Mouse (Mus musculus) embryonic facial prominence, embryonic 14.5 days (tissue): ENCODE measurements around the gene Notch2. TPM values are rescaled to one million over a fixed set of nuclear protein-coding genes. Genes with fewer than 3 reads are reported as not detected.

Source experiments
- ATAC-seq: fragments of 200-750 bp; cut with Nextera tagmentation; 2 replicates; pipeline ENCODE4 v1.8.0; 2017; ENCODE audit warnings: low read depth, moderate number of reproducible peaks, moderate TSS enrichment
- DNase-seq: peaks from one replicate; pipeline ENCODE4 v3.0.0-alpha.2; 2015; ENCODE audit warnings: low spot score
- H3K27ac ChIP-seq: fragments of 300-500 bp; sonication (generic); replicated peaks from 2 replicates; pipeline ENCODE4 v1.5.1; 2014; ENCODE audit warnings: low read depth, mild to moderate bottlenecking, low read length, moderate library complexity
- H3K27me3 ChIP-seq: fragments of 300-500 bp; sonication (generic); replicated peaks from 2 replicates; pipeline ENCODE4 v1.6.1; 2014; ENCODE audit warnings: low read length; ENCODE audit not compliant: control insufficient read depth, insufficient read depth
- H3K36me3 ChIP-seq: fragments of 300-500 bp; sonication (generic); 2 replicates; pipeline ENCODE4 v1.6.1; 2014; ENCODE audit warnings: low read length, mixed read lengths; ENCODE audit not compliant: control insufficient read depth, insufficient read depth
- H3K4me1 ChIP-seq: fragments of 300-500 bp; sonication (generic); 2 replicates; pipeline ENCODE4 v1.6.1; 2014; ENCODE audit warnings: antibody characterized with exemption, low read length; ENCODE audit not compliant: control insufficient read depth, insufficient read depth
- H3K4me2 ChIP-seq: fragments of 300-500 bp; sonication (generic); 2 replicates; pipeline ENCODE4 v1.6.1; 2014; ENCODE audit warnings: low read depth, mild to moderate bottlenecking, low read length, moderate library complexity, mixed read lengths
- H3K4me3 ChIP-seq: fragments of 300-500 bp; sonication (generic); 2 replicates; pipeline ENCODE4 v1.5.1; 2014; ENCODE audit warnings: low read depth, mild to moderate bottlenecking, low read length
- H3K9ac ChIP-seq: fragments of 300-500 bp; sonication (generic); 2 replicates; pipeline ENCODE4 v1.6.1; 2014; ENCODE audit warnings: low read depth, mild to moderate bottlenecking, low read length, moderate library complexity, mixed read lengths
- H3K9me3 ChIP-seq: fragments of 300-500 bp; sonication (generic); 2 replicates; pipeline ENCODE4 v1.6.1; 2016; ENCODE audit warnings: low read length; ENCODE audit not compliant: control insufficient read depth
- WGBS: fragments of 180-500 bp; shearing (Covaris S2); extraction: QIAGEN DNeasy Blood & Tissue Kit; methylation state at CpG from one replicate; pipeline ENCODE4 v1.1.7; 2014; 5-methylcytosine and 5-hydroxymethylcytosine counted together
- polyA plus RNA-seq: library from polyadenylated mRNA; unstranded; fragments of >200 nt; fragmentation: Nextera tagmentation; extraction: Ambion mirVana; gene quantifications from 2 replicates; pipeline ENCODE4 v1.2.1, GENCODE M21; 2014

The Notch2 gene
- polyA plus RNA-seq, 1 experiment from 2014 or later, result 35.6 TPM

DNA sequence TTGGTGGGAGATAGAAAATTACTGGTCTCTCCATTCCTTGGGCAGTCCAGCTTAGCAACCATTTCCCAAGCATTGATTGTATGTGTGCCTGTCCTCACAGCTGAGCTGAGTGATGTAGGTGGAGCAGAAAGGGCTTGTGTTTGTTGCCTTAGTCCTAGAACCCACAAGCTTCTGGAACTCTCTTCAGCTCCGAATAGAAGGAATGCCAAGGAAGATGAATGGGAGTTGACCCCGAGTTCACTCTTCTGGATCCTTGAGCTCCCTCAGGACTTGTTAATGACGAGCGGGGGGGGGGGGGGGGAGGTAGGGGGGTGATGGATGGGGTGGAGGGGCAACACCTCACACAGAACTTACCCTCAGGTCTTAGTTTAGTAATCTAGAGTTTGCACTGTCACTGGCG, 25.9 kb downstream of the Notch2 start:
- no peaks in the 10 kb centered on the region for H3K27me3 ChIP-seq
- H3K9me3 ChIP-seq, result no peaks in the 10 kb centered on the region
- DNase-seq (no peak), ATAC-seq (no peak)
- WGBS, result 58% methylated on average over 3 of the region's 5 CpGs
- H3K4me2 ChIP-seq, result no peak overlapping the region
- peak overlapping the region; percentile 56 for H3K27ac ChIP-seq
- no peaks in the 10 kb centered on the region for H3K36me3 ChIP-seq
- no peak overlapping the region for H3K4me3 ChIP-seq
- H3K4me1 ChIP-seq, result peaks cover 81% of the 10 kb centered on the region
- no peak overlapping the region for H3K9ac ChIP-seq

DNA sequence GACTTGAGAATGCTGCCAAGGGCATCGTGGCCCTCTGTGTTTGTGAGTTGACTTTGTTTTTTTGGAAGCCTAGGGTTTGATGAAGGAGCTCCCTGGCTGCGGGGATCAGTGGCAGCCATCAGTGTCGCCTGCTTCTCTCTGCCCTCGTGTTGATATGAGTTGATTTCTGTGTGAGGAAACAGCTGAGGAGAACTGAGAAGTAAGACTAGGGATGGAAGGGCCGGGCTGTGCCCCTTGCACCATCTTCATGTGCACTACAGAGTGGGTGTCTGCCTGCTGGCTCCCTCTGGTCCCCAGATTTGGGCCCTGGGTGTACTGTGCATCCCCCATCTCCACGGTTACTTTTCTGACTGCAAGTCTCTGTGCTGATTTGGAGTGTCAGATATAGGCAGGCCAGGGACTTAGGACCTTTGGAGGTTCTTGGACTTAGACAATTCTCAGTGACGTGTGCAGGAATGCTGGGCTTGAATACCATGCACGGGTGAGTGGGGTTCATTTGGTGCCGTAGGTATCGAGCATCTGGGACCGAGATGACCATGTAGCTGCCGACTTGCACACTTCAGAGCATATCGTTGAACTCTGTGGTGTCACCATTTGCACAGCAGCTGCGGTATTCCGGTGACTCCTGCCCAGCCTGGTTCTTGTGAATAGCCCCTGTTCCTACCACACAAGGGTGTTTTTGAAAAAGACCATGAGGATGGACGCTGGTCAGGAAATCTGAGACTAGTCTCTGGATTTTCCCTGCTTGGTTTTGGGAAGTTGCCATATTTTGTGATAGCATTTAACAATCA, 26.5 kb downstream of the Notch2 start:
- peak overlapping the region; percentile 56; the same call in 1 of the 2 replicates for H3K27ac ChIP-seq
- no peak overlapping the region for H3K4me3 ChIP-seq
- DNase-seq, result no peak
- WGBS, result 68% methylated on average over 16 of the region's 16 CpGs
- H3K9me3 ChIP-seq, result no peaks in the 10 kb centered on the region
- H3K36me3 ChIP-seq, result no peaks in the 10 kb centered on the region
- H3K27me3 ChIP-seq, result no peaks in the 10 kb centered on the region
- peaks cover 76% of the 10 kb centered on the region for H3K4me1 ChIP-seq
- no peak overlapping the region for H3K9ac ChIP-seq
- H3K4me2 ChIP-seq, result no peak overlapping the region
- no peak for ATAC-seq

DNA sequence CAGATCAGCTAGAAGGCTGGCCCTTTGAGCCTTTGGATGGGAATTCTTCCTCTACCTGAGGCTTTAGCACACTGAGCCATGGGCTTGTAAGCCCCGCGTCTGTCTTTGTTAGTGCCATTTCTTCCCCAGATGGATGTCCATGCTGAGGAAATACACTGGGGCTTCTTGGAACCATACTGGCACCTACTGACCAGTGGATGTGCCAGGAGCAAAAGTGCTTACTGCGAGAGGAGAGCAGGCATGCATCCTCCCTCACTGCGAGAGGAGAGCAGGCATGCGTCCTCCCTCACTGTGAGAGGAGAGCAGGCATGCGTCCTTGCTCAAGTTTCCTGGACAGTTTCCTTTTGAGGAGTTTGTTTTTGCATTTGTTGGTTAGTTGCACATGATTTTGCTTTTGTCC, 27.5 kb downstream of the Notch2 start:
- peaks cover 71% of the 10 kb centered on the region for H3K4me1 ChIP-seq
- H3K27me3 ChIP-seq, result no peaks in the 10 kb centered on the region
- H3K27ac ChIP-seq, result no peak overlapping the region
- WGBS, result 82% methylated on average over 6 of the region's 6 CpGs
- H3K9ac ChIP-seq, result no peak overlapping the region
- no peaks in the 10 kb centered on the region for H3K36me3 ChIP-seq
- H3K4me2 ChIP-seq, result no peak overlapping the region
- H3K9me3 ChIP-seq, result no peaks in the 10 kb centered on the region
- ATAC-seq (no peak), DNase-seq (no peak)
- no peak overlapping the region for H3K4me3 ChIP-seq

DNA sequence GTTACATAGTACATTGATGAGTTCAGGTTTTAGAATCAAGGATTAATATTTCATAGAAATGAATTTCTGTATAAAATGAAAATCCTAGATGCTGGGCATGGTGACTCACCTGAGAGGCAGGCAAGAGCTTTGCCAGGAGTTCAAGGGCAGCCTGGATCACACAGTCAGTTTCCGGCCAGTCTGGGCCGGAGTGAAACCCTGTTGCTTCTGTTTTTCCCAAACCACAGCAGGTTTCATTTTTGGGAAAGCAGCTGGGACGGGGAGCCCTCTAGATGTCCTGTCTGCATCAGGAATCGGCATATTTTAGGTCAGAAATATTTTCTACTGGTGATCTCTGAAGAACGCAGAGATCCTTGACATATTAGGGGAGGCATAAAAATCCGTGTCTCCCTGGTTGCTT, 29.0 kb downstream of the Notch2 start:
- 26% methylated on average over 6 of the region's 6 CpGs for WGBS
- Histone ChIP-seq H3K27me3 (no peaks in the 10 kb centered on the region), H3K4me2 (peak overlapping the region; percentile 42), H3K4me1 (peaks cover 68% of the 10 kb centered on the region), H3K9me3 (no peaks in the 10 kb centered on the region), H3K4me3 (no peak overlapping the region; the same call in 1 of the 2 replicates), H3K27ac (peak overlapping the region; percentile 77), H3K9ac (0 out of 2 replicates have a peak overlapping the region, but pooled peaks have one; percentile 9), H3K36me3 (no peaks in the 10 kb centered on the region)
- DNase-seq, result no peak
- ATAC-seq, result no peak

DNA sequence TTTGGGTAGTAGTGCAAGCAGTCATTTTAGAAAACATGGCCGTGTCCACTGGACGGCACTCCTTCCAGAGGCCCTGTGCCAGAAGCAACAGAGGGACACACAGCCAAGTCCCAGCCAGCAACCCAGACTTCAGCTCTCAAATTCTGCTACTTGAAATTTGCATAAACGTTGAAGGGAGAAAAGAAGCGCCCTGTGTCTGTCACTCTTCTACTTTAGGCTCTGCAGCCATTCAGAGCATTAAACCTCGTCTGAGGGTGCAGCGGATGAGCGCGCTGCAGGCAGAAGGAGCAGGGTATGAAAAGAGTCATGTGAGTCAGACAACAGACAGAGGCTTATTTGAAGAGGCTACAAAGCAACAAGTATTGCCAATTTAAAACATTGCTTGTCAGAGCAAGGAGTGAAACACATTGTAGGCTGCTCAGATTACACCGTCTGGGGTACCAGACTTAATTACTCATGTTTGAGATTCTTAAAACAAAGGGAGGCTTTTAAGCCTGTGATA, 29.7 kb downstream of the Notch2 start:
- Histone ChIP-seq H3K4me1 (peaks cover 61% of the 10 kb centered on the region), H3K27ac (peak overlapping the region; percentile 77), H3K4me2 (peak overlapping the region; percentile 42), H3K4me3 (no peak overlapping the region), H3K9me3 (no peaks in the 10 kb centered on the region), H3K36me3 (no peaks in the 10 kb centered on the region), H3K9ac (peak overlapping the region; percentile 9), H3K27me3 (no peaks in the 10 kb centered on the region)
- DNase-seq (peak; percentile 76), ATAC-seq (peak; percentile 51; the same call in 1 of the 2 replicates)
- WGBS, result 5% methylated on average over 9 of the region's 9 CpGs

DNA sequence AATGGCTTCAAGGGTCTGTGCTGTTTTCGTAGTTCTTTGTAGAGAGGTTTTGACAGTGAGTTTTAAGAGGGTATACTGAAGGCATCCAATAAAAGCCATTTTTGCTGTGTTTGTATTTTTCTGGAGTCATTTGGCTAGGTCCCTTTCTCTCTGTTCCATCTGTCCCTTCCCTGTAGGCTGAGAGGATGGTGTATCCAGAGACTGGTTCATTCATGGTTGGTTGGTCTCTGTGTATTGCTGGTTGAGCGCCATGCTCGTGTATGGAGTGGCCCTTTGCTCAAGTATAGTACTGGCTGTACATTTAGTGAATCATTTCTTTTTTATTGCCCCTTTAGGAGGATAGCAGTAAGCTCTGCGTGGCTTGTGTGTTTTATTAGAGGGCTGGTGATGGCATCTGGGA, 30.3 kb downstream of the Notch2 start:
- Histone ChIP-seq H3K4me3 (no peak overlapping the region), H3K27me3 (no peaks in the 10 kb centered on the region), H3K4me2 (no peak overlapping the region), H3K9me3 (no peaks in the 10 kb centered on the region), H3K4me1 (peaks cover 54% of the 10 kb centered on the region), H3K36me3 (no peaks in the 10 kb centered on the region), H3K27ac (peak overlapping the region; percentile 77), H3K9ac (no peak overlapping the region; the same call in 1 of the 2 replicates)
- ATAC-seq, result no peak
- DNase-seq, result no peak
- WGBS, result 62% methylated on average over 4 of the region's 4 CpGs

- H3K27ac ChIP-seq, result no peak overlapping the region
- ATAC-seq (no peak), DNase-seq (no peak)
- no peak overlapping the region for H3K4me2 ChIP-seq
- no peak overlapping the region for H3K4me3 ChIP-seq
- peaks cover 46% of the 10 kb centered on the region for H3K4me1 ChIP-seq
- no peaks in the 10 kb centered on the region for H3K9me3 ChIP-seq
- H3K9ac ChIP-seq, result no peak overlapping the region
- H3K36me3 ChIP-seq, result 0 out of 2 replicates have a peak, but pooled peaks cover 6% of the 10 kb centered on the region
- no peaks in the 10 kb centered on the region for H3K27me3 ChIP-seq
- WGBS, result 86% methylated on average over 4 of the region's 4 CpGs
Measured at GRCm38 (mm10) chr3:98044768-98045368, 31.5 kb downstream of the Notch2 start.

- Histone ChIP-seq H3K27ac (no peak overlapping the region), H3K36me3 (0 out of 2 replicates have a peak, but pooled peaks cover 6% of the 10 kb centered on the region), H3K4me3 (no peak overlapping the region), H3K4me1 (peaks cover 48% of the 10 kb centered on the region), H3K4me2 (no peak overlapping the region), H3K9ac (no peak overlapping the region), H3K27me3 (no peaks in the 10 kb centered on the region), H3K9me3 (no peaks in the 10 kb centered on the region)
- DNase-seq (no peak), ATAC-seq (no peak)
- 64% methylated on average over 8 of the region's 8 CpGs for WGBS
Measured at GRCm38 (mm10) chr3:98045465-98046148, 32.3 kb downstream of the Notch2 start.
